Mouse (Mus musculus) liver, embryonic 16.5 days (tissue): ENCODE measurements around the gene Fbxw5. TPM values are rescaled to one million over a fixed set of nuclear protein-coding genes. Genes with fewer than 3 reads are reported as not detected.

Source experiments
- ATAC-seq: fragments of 200-750 bp; cut with Nextera tagmentation; 2 replicates; pipeline ENCODE4 v1.8.0; 2017; ENCODE audit warnings: low read depth, mild to moderate bottlenecking, moderate number of reproducible peaks, moderate library complexity
- H3K27ac ChIP-seq: fragments of 300-500 bp; sonication (generic); 2 replicates; pipeline ENCODE4 v1.5.1; 2014; ENCODE audit warnings: mild to moderate bottlenecking, low read length
- H3K27me3 ChIP-seq: fragments of 300-500 bp; sonication (generic); 2 replicates; pipeline ENCODE4 v1.6.1; 2014; ENCODE audit warnings: low read depth, low read length, mixed read lengths; ENCODE audit not compliant: control insufficient read depth, insufficient read depth
- H3K36me3 ChIP-seq: fragments of 300-500 bp; sonication (generic); 2 replicates; pipeline ENCODE4 v1.6.1; 2014; ENCODE audit warnings: mild to moderate bottlenecking; ENCODE audit not compliant: control insufficient read depth, insufficient read depth
- H3K4me1 ChIP-seq: fragments of 300-500 bp; sonication (generic); 2 replicates; pipeline ENCODE4 v1.6.1; 2014; ENCODE audit warnings: low read depth, low read length, mixed read lengths; ENCODE audit not compliant: control insufficient read depth
- H3K4me2 ChIP-seq: fragments of 300-500 bp; sonication (generic); 2 replicates; pipeline ENCODE4 v1.6.1; 2014; ENCODE audit warnings: low read depth, low read length, mixed read lengths
- H3K4me3 ChIP-seq: fragments of 300-500 bp; sonication (generic); 2 replicates; pipeline ENCODE4 v1.5.1; 2014; ENCODE audit warnings: low read depth, mild to moderate bottlenecking, low read length
- H3K9ac ChIP-seq: fragments of 300-500 bp; sonication (generic); 2 replicates; pipeline ENCODE4 v1.6.1; 2014; ENCODE audit warnings: low read depth, low read length
- H3K9me3 ChIP-seq: fragments of 300-500 bp; sonication (generic); replicated peaks from 2 replicates; pipeline ENCODE4 v1.6.1; 2016; ENCODE audit warnings: low read length; ENCODE audit not compliant: control insufficient read depth
- WGBS: fragments of 180-500 bp; shearing (Covaris S2); extraction: QIAGEN DNeasy Blood & Tissue Kit; methylation state at CpG from one replicate; pipeline ENCODE4 v1.1.7; 2014; ENCODE audit not compliant: insufficient replicate concordance; 5-methylcytosine and 5-hydroxymethylcytosine counted together
- polyA plus RNA-seq: library from polyadenylated mRNA; unstranded; fragments of >200 nt; fragmentation: Nextera tagmentation; extraction: Ambion mirVana; gene quantifications from 2 replicates; pipeline ENCODE4 v1.2.1, GENCODE M21; 2015

Gene Fbxw5
- polyA plus RNA-seq, 1 experiment from 2014 or later = 24.7 TPM

- WGBS = 36% methylated on average over 3 of the region's 3 CpGs
- no peaks in the 10 kb centered on the region for H3K9me3 ChIP-seq
- H3K9ac ChIP-seq = 0 out of 2 replicates have a peak overlapping the region, but pooled peaks have one; percentile 10
Measured at GRCm38 (mm10) chr2:25502726-25503125, 2.2 kb downstream of the Fbxw5 start.

GRCm38 (mm10) chr2:25504538-25504937 lies 4.0 kb downstream of the Fbxw5 start:
- Histone ChIP-seq H3K9ac (no peak overlapping the region), H3K27me3 (no peaks in the 10 kb centered on the region), H3K27ac (no peak overlapping the region), H3K36me3 (peaks cover 6% of the 10 kb centered on the region; the same call in 1 of the 2 replicates), H3K4me2 (no peak overlapping the region), H3K4me1 (peaks cover 36% of the 10 kb centered on the region), H3K9me3 (no peaks in the 10 kb centered on the region), H3K4me3 (no peak overlapping the region)
- ATAC-seq = no peak
- WGBS = 51% methylated on average over 19 of the region's 19 CpGs

More at GRCm38 (mm10) chr2:25502726-25503125, 2.2 kb downstream of the Fbxw5 start:
- Histone ChIP-seq H3K4me1 (peaks cover 42% of the 10 kb centered on the region), H3K4me3 (no peak overlapping the region), H3K27me3 (no peaks in the 10 kb centered on the region), H3K27ac (peak overlapping the region; percentile 56), H3K36me3 (peaks cover 6% of the 10 kb centered on the region; the same call in 1 of the 2 replicates), H3K4me2 (peak overlapping the region; percentile 84; the same call in 1 of the 2 replicates)
- peak; percentile 58 for ATAC-seq

GRCm38 (mm10) chr2:25505000-25505399 lies 4.5 kb downstream of the Fbxw5 start:
- Histone ChIP-seq H3K9ac (no peak overlapping the region), H3K4me2 (no peak overlapping the region), H3K4me3 (no peak overlapping the region), H3K27me3 (no peaks in the 10 kb centered on the region), H3K36me3 (peaks cover 6% of the 10 kb centered on the region; the same call in 1 of the 2 replicates), H3K27ac (no peak overlapping the region), H3K9me3 (no peaks in the 10 kb centered on the region), H3K4me1 (peaks cover 32% of the 10 kb centered on the region)
- no peak for ATAC-seq
- WGBS = 61% methylated on average over 1 of the region's 1 CpGs

- ATAC-seq = no peak
- H3K9ac ChIP-seq = no peak overlapping the region
Measured at GRCm38 (mm10) chr2:25505860-25506259, 5.3 kb downstream of the Fbxw5 start.

GRCm38 (mm10) chr2:25506964-25507363 lies 6.4 kb downstream of the Fbxw5 start:
- H3K9me3 ChIP-seq = no peaks in the 10 kb centered on the region
- H3K27me3 ChIP-seq = no peaks in the 10 kb centered on the region
- H3K4me2 ChIP-seq = no peak overlapping the region
- 41% methylated on average over 5 of the region's 5 CpGs for WGBS
- H3K4me3 ChIP-seq = no peak overlapping the region
- peaks cover 18% of the 10 kb centered on the region for H3K4me1 ChIP-seq
- H3K36me3 ChIP-seq = peaks cover 6% of the 10 kb centered on the region; the same call in 1 of the 2 replicates
- no peak overlapping the region for H3K9ac ChIP-seq
- no peak for ATAC-seq
- H3K27ac ChIP-seq = no peak overlapping the region

More at GRCm38 (mm10) chr2:25505860-25506259, 5.3 kb downstream of the Fbxw5 start:
- WGBS = 78% methylated on average over 4 of the region's 4 CpGs
- Histone ChIP-seq H3K4me3 (no peak overlapping the region), H3K27me3 (no peaks in the 10 kb centered on the region), H3K27ac (no peak overlapping the region), H3K36me3 (peaks cover 6% of the 10 kb centered on the region; the same call in 1 of the 2 replicates), H3K4me2 (no peak overlapping the region), H3K9me3 (no peaks in the 10 kb centered on the region), H3K4me1 (peaks cover 27% of the 10 kb centered on the region)

GRCm38 (mm10) chr2:25509912-25510311 lies 9.4 kb downstream of the Fbxw5 start:
- 57% methylated on average over 3 of the region's 3 CpGs for WGBS
- Histone ChIP-seq H3K27ac (no peak overlapping the region), H3K9me3 (no peaks in the 10 kb centered on the region)

GRCm38 (mm10) chr2:25526510-25527302 lies 26.2 kb downstream of the Fbxw5 start:
- Histone ChIP-seq H3K36me3 (peaks cover 50% of the 10 kb centered on the region), H3K4me1 (no peaks in the 10 kb centered on the region)

More at GRCm38 (mm10) chr2:25509912-25510311, 9.4 kb downstream of the Fbxw5 start:
- Histone ChIP-seq H3K36me3 (no peaks in the 10 kb centered on the region), H3K27me3 (no peaks in the 10 kb centered on the region), H3K4me1 (no peaks in the 10 kb centered on the region), H3K4me2 (no peak overlapping the region), H3K9ac (no peak overlapping the region), H3K4me3 (no peak overlapping the region)
- ATAC-seq = no peak

GRCm38 (mm10) chr2:25533707-25534106 lies 33.2 kb downstream of the Fbxw5 start:
- Histone ChIP-seq H3K9ac (no peak overlapping the region), H3K36me3 (peaks cover 26% of the 10 kb centered on the region), H3K4me1 (no peaks in the 10 kb centered on the region), H3K9me3 (no peaks in the 10 kb centered on the region), H3K27me3 (no peaks in the 10 kb centered on the region), H3K27ac (no peak overlapping the region), H3K4me3 (no peak overlapping the region), H3K4me2 (no peak overlapping the region)
- WGBS = 83% methylated on average over 2 of the region's 2 CpGs
- no peak for ATAC-seq

More at GRCm38 (mm10) chr2:25526510-25527302, 26.2 kb downstream of the Fbxw5 start:
- ATAC-seq = no peak
- no peaks in the 10 kb centered on the region for H3K27me3 ChIP-seq
- 66% methylated on average over 9 of the region's 9 CpGs for WGBS
- no peaks in the 10 kb centered on the region for H3K9me3 ChIP-seq
- no peak overlapping the region for H3K4me3 ChIP-seq
- no peak overlapping the region for H3K27ac ChIP-seq
- H3K9ac ChIP-seq = no peak overlapping the region
- H3K4me2 ChIP-seq = no peak overlapping the region
